Mouse (Mus musculus): ENCODE measurements around the gene Pla2g4a. TPM values are rescaled to one million over a fixed set of nuclear protein-coding genes. Genes with fewer than 3 reads are reported as not detected.

Gene Pla2g4a
- polyA plus RNA-seq, 1 experiment from 2014 or later = 12.9 TPM

- no peaks in the 10 kb centered on the region for H3K9me3 ChIP-seq (ENCODE audit: low read length)
- H3K4me3 ChIP-seq (ENCODE audit: low read depth, low read length) = no peak overlapping the region
- TF ChIP-seq CTCF (IDR thresholded peaks at IDR 0.05) (no peak), EP300 (IDR thresholded peaks at IDR 0.05) (no peak)
- H3K36me3 ChIP-seq (ENCODE audit: insufficient read depth, low read length) = no peaks in the 10 kb centered on the region
- no peaks in the 10 kb centered on the region for H3K4me1 ChIP-seq (ENCODE audit: insufficient read depth, low read depth, low read length)
- no peak overlapping the region for H3K27ac ChIP-seq (ENCODE audit: low read length)
- H3K9ac ChIP-seq (replicated peaks; ENCODE audit: low read depth) = no peak overlapping the region
- 56% methylated on average over 1 of the region's 1 CpGs for WGBS
- H3K4me2 ChIP-seq (replicated peaks; ENCODE audit: low read depth, low read length) = no peak overlapping the region
- no peak for ATAC-seq
- H3K27me3 ChIP-seq (replicated peaks; ENCODE audit: insufficient read depth, low read length) = no peaks in the 10 kb centered on the region
- DNase-seq (ENCODE audit: low spot score) = no peak
These were observed 89.5 kb downstream of the Pla2g4a start for GRCm38 (mm10) chr1:149871625-149872024.

GRCm38 (mm10) chr1:149867323-149867722 lies 93.8 kb downstream of the Pla2g4a start:
- Histone ChIP-seq H3K36me3 (ENCODE audit: insufficient read depth, low read length) (no peaks in the 10 kb centered on the region), H3K4me3 (ENCODE audit: low read depth, low read length) (no peak overlapping the region), H3K27ac (ENCODE audit: low read length) (no peak overlapping the region), H3K27me3 (replicated peaks; ENCODE audit: insufficient read depth, low read length) (no peaks in the 10 kb centered on the region), H3K9ac (replicated peaks; ENCODE audit: low read depth) (no peak overlapping the region), H3K4me1 (ENCODE audit: insufficient read depth, low read depth, low read length) (no peaks in the 10 kb centered on the region), H3K4me2 (replicated peaks; ENCODE audit: low read depth, low read length) (no peak overlapping the region), H3K9me3 (ENCODE audit: low read length) (no peaks in the 10 kb centered on the region)
- TF ChIP-seq EP300 (IDR thresholded peaks at IDR 0.05) = no peak
- no peak for TF ChIP-seq CTCF (IDR thresholded peaks at IDR 0.05)
- no peak for ATAC-seq
- DNase-seq (ENCODE audit: low spot score) = no peak

GRCm38 (mm10) chr1:149866202-149866601 lies 94.9 kb downstream of the Pla2g4a start:
- TF ChIP-seq EP300 (IDR thresholded peaks at IDR 0.05) (no peak), CTCF (IDR thresholded peaks at IDR 0.05) (no peak)
- Histone ChIP-seq H3K27me3 (replicated peaks; ENCODE audit: insufficient read depth, low read length) (no peaks in the 10 kb centered on the region), H3K9me3 (ENCODE audit: low read length) (no peaks in the 10 kb centered on the region), H3K4me1 (ENCODE audit: insufficient read depth, low read depth, low read length) (no peaks in the 10 kb centered on the region), H3K36me3 (ENCODE audit: insufficient read depth, low read length) (no peaks in the 10 kb centered on the region), H3K9ac (replicated peaks; ENCODE audit: low read depth) (no peak overlapping the region), H3K27ac (ENCODE audit: low read length) (no peak overlapping the region), H3K4me2 (replicated peaks; ENCODE audit: low read depth, low read length) (no peak overlapping the region), H3K4me3 (ENCODE audit: low read depth, low read length) (no peak overlapping the region)
- 89% methylated on average over 3 of the region's 3 CpGs for WGBS
- DNase-seq (ENCODE audit: low spot score) = no peak
- no peak for ATAC-seq

GRCm38 (mm10) chr1:149862801-149863200 lies 98.3 kb downstream of the Pla2g4a start:
- WGBS = 29% methylated on average over 6 of the region's 6 CpGs
- Histone ChIP-seq H3K27me3 (replicated peaks; ENCODE audit: insufficient read depth, low read length) (no peaks in the 10 kb centered on the region), H3K9ac (replicated peaks; ENCODE audit: low read depth) (no peak overlapping the region), H3K4me2 (replicated peaks; ENCODE audit: low read depth, low read length) (no peak overlapping the region), H3K9me3 (ENCODE audit: low read length) (no peaks in the 10 kb centered on the region), H3K4me3 (ENCODE audit: low read depth, low read length) (no peak overlapping the region), H3K27ac (ENCODE audit: low read length) (no peak overlapping the region), H3K36me3 (ENCODE audit: insufficient read depth, low read length) (no peaks in the 10 kb centered on the region), H3K4me1 (ENCODE audit: insufficient read depth, low read depth, low read length) (no peaks in the 10 kb centered on the region)
- TF ChIP-seq EP300 (IDR thresholded peaks at IDR 0.05) = no peak
- TF ChIP-seq CTCF (IDR thresholded peaks at IDR 0.05) = no peak
- DNase-seq (ENCODE audit: low spot score) = no peak
- no peak; the same call in 1 of the 2 replicates for ATAC-seq

DNA sequence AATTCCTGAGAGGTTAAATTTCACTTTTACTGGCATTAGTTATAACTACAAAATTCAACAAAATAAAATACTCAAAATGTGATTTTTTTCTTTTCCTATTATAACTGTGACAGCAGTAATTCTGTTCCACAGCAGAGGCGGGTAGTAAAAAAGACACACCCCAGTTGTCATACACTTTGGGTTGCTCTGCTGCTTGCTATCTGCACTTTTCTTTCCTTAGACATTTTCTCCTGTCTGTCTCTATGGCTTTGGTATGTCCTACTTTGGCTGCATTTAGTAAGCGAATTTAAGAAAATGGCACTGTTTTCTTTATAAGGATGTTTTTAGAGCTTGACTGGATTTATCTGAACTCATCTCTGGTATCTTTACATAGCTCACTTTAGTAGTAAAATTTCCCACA lies 98.9 kb downstream of the Pla2g4a start:
- H3K36me3 ChIP-seq (ENCODE audit: insufficient read depth, low read length) = no peaks in the 10 kb centered on the region
- no peak for TF ChIP-seq CTCF (IDR thresholded peaks at IDR 0.05)
- no peak for TF ChIP-seq EP300 (IDR thresholded peaks at IDR 0.05)
- no peak for ATAC-seq

DNA sequence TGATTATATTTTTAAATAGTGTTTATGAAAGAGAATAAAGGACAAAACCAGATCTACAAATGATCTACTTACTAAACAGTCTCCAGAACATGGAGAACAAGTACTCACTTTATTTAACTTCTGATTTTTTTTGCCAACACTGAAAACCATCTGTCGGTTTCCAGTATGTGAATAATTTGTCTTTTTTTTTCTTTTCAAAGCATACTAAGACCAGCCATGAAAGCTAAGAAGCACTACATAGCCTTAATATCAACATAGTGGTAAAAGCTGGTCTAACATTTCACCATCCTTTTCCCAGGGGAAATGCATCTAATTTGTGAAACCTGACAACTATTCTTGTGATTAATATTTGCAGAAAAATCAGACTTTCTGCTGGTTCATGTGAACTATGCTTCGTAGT lies 99.5 kb downstream of the Pla2g4a start:
- Histone ChIP-seq H3K4me2 (replicated peaks; ENCODE audit: low read depth, low read length) (no peak overlapping the region), H3K27ac (ENCODE audit: low read length) (no peak overlapping the region), H3K36me3 (ENCODE audit: insufficient read depth, low read length) (no peaks in the 10 kb centered on the region), H3K9me3 (ENCODE audit: low read length) (no peaks in the 10 kb centered on the region), H3K4me3 (ENCODE audit: low read depth, low read length) (no peak overlapping the region), H3K27me3 (replicated peaks; ENCODE audit: insufficient read depth, low read length) (no peaks in the 10 kb centered on the region), H3K4me1 (ENCODE audit: insufficient read depth, low read depth, low read length) (no peaks in the 10 kb centered on the region), H3K9ac (replicated peaks; ENCODE audit: low read depth) (no peak overlapping the region)
- no peak for DNase-seq (ENCODE audit: low spot score)
- 65% methylated on average over 2 of the region's 2 CpGs for WGBS
- ATAC-seq = no peak
- no peak for TF ChIP-seq CTCF (IDR thresholded peaks at IDR 0.05)
- TF ChIP-seq EP300 (IDR thresholded peaks at IDR 0.05) = no peak

More for the DNA sequence above, 98.9 kb downstream of the Pla2g4a start:
- Histone ChIP-seq H3K27me3 (replicated peaks; ENCODE audit: insufficient read depth, low read length) (no peaks in the 10 kb centered on the region), H3K4me1 (ENCODE audit: insufficient read depth, low read depth, low read length) (no peaks in the 10 kb centered on the region), H3K27ac (ENCODE audit: low read length) (no peak overlapping the region), H3K4me2 (replicated peaks; ENCODE audit: low read depth, low read length) (no peak overlapping the region), H3K9ac (replicated peaks; ENCODE audit: low read depth) (no peak overlapping the region), H3K4me3 (ENCODE audit: low read depth, low read length) (no peak overlapping the region), H3K9me3 (ENCODE audit: low read length) (no peaks in the 10 kb centered on the region)
- no peak for DNase-seq (ENCODE audit: low spot score)
- 82% methylated on average over 2 of the region's 2 CpGs for WGBS

DNA sequence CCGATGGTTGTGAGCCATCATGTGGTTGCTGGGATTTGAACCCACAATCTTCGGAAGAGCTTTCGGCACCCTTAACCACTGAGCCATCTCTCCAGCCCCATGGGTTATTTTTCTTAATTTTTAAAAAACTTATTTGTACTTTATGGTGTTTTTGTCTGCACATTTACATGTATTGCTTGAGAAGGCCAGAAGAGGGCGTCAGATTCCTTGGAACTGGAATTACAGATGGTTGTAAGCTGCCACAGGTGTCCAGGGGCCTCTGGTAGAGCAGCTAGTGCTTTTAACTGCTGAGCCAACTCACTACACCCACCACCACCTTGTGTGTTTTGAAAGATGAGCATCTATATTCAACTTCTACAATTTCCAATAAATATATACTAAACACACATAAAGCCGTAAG lies 102.4 kb downstream of the Pla2g4a start:
- Histone ChIP-seq H3K4me3 (ENCODE audit: low read depth, low read length) (no peak overlapping the region), H3K9me3 (ENCODE audit: low read length) (no peaks in the 10 kb centered on the region), H3K27me3 (replicated peaks; ENCODE audit: insufficient read depth, low read length) (no peaks in the 10 kb centered on the region), H3K36me3 (ENCODE audit: insufficient read depth, low read length) (no peaks in the 10 kb centered on the region), H3K9ac (replicated peaks; ENCODE audit: low read depth) (no peak overlapping the region), H3K4me2 (replicated peaks; ENCODE audit: low read depth, low read length) (no peak overlapping the region), H3K4me1 (ENCODE audit: insufficient read depth, low read depth, low read length) (no peaks in the 10 kb centered on the region), H3K27ac (ENCODE audit: low read length) (no peak overlapping the region)
- no peak for TF ChIP-seq EP300 (IDR thresholded peaks at IDR 0.05)
- peak; percentile 35 for TF ChIP-seq CTCF (IDR thresholded peaks at IDR 0.05)
- DNase-seq (ENCODE audit: low spot score) (no peak), ATAC-seq (no peak)
- WGBS = 76% methylated on average over 5 of the region's 5 CpGs
